Mouse (Mus musculus): ENCODE measurements at regions not wholly inside any gene's neighbourhood (a gene's known extent, or its start where the extent isn't known, plus 50 kb on each side); places are given as distances from the start of the nearest gene placed in this dataset.

GRCm38 (mm10) chr1:128714843-128715242 lies 122.8 kb upstream of the Cxcr4 start:
- no peak for DNase-seq

GRCm38 (mm10) chr1:128712876-128713275 lies 120.8 kb upstream of the Cxcr4 start:
- DNase-seq, result peak; percentile 41

GRCm38 (mm10) chr1:128711121-128711520 lies 119.0 kb upstream of the Cxcr4 start:
- no peak for DNase-seq

GRCm38 (mm10) chr1:128707747-128708146 lies 115.7 kb upstream of the Cxcr4 start:
- no peak for DNase-seq

GRCm38 (mm10) chr1:128706167-128706566 lies 114.1 kb upstream of the Cxcr4 start:
- DNase-seq, result no peak

- peak; percentile 34 for DNase-seq
Observed at GRCm38 (mm10) chr1:128705071-128705503, 113.0 kb upstream of the Cxcr4 start.

GRCm38 (mm10) chr1:128701326-128701725 lies 109.2 kb upstream of the Cxcr4 start:
- no peak for DNase-seq

DNA sequence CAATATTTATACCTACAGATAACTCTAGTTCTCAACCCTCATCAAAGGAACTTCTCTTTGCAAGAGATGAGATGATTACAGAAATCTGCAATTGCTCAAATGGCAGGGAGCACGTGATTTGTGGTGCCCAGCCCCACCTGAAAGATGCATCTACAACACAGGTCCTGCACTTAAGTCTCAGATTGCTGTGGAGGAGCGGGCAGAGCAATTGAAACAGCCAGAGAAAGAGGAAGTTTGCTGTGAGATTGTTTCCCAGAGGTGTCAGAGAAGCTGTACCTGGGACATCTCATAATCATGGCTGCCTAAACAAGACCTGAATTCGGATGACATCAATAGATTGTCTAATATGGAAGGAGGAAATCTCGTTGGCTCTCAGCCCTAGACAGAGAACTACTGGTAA lies 105.9 kb upstream of the Cxcr4 start:
- no peak for DNase-seq

GRCm38 (mm10) chr1:128695936-128696335 lies 103.8 kb upstream of the Cxcr4 start:
- DNase-seq, result peak; percentile 12

GRCm38 (mm10) chr1:128692799-128693198 lies 100.7 kb upstream of the Cxcr4 start:
- no peak for DNase-seq

- no peak for DNase-seq
Observed at GRCm38 (mm10) chr1:128692313-128692712, 100.2 kb upstream of the Cxcr4 start.

DNA sequence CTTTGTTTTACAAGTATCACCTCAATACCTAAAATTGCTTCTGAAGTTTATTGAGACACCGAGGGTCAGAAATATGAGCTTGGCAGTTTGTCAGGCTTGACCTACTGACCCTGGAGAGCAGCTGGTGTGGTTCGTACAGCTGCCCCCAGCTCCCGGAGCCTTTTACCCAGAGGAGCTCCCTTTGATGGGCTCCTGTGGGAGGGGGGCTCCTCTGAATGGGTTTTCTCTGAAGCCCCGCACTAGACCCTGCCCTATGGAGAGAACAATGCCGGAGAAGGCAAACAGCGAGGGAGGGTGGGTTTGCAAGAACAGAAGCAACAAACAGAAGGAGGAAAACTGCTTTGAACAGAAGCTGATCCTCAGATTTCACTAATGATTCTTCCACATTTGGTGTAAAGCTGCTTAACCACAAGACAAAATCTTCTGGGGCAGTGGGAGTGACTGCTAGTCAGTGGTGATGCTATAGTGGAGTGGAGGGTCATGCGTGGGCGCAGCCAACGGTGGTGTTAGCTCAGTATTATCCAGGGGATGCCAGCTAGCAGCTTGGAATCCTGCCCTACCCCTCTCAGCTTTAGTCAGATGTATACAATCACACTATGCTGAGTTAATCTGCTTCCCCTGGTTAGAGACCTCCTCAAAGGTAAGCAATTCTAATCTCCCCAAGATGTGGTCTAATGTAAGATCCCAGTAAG lies 95.3 kb upstream of the Cxcr4 start:
- DNase-seq, result no peak

- no peak for DNase-seq
Observed at GRCm38 (mm10) chr1:128685467-128686137, 93.5 kb upstream of the Cxcr4 start.

DNA sequence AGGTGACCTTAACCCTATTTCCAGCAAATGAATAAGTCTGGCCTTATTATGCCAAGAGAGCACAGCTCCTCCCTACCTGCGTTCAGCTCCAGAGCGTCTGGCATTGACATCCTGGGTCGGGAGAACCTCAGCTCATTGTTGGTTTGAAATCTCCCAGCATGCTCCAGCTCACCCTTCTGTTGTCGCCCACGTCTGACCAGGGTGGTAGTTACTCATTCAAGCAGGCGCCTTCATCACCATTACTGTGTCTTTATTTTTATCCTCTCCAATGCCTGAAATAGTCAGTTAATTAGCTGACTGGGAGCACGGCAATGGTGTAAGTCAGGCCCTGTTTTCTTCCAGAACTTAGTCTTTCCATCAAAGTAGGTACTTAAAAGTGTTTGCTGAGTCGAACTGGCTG lies 90.8 kb upstream of the Cxcr4 start:
- DNase-seq, result no peak

DNA sequence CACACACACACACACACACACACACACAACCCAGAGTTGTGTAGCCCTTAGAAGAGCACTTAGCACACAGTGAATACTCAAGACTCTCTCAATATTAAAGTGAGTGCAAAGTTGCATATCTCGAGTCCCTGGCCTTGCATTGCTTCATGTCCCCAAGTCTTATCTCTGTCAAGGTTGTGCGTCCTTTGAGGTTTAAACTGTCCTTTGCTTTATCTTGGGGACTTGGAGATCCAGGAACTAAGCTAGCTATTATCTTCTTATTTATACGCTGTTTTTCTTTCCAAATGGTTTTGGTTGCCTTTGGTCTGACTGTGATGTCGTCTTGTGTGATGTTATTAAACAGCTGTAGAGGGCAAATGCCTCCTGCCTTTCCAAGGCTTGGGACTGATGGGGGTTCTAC lies 89.2 kb upstream of the Cxcr4 start:
- no peak for DNase-seq

DNA sequence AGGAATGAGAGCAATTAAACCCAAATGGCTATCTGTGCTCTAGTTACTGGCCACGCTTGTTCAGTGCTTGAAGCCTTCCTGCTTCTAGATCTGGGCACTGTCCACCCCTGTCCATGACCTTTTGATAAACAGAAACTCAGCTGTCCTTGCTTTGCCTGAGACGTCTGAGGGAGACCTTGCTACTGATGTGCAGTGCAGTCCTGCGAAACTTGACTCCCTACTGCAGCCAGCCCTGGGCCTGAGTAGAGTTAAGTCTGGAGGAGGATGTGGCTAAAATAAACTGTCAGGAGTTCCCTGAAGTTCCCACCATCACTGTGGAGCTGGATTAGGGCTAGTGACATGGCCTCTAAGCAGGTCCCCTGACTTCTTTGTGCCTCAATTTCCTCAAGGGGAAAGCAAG lies 88.4 kb upstream of the Cxcr4 start:
- no peak for DNase-seq

- DNase-seq, result no peak
Observed at GRCm38 (mm10) chr1:128680012-128680411, 87.9 kb upstream of the Cxcr4 start.

DNA sequence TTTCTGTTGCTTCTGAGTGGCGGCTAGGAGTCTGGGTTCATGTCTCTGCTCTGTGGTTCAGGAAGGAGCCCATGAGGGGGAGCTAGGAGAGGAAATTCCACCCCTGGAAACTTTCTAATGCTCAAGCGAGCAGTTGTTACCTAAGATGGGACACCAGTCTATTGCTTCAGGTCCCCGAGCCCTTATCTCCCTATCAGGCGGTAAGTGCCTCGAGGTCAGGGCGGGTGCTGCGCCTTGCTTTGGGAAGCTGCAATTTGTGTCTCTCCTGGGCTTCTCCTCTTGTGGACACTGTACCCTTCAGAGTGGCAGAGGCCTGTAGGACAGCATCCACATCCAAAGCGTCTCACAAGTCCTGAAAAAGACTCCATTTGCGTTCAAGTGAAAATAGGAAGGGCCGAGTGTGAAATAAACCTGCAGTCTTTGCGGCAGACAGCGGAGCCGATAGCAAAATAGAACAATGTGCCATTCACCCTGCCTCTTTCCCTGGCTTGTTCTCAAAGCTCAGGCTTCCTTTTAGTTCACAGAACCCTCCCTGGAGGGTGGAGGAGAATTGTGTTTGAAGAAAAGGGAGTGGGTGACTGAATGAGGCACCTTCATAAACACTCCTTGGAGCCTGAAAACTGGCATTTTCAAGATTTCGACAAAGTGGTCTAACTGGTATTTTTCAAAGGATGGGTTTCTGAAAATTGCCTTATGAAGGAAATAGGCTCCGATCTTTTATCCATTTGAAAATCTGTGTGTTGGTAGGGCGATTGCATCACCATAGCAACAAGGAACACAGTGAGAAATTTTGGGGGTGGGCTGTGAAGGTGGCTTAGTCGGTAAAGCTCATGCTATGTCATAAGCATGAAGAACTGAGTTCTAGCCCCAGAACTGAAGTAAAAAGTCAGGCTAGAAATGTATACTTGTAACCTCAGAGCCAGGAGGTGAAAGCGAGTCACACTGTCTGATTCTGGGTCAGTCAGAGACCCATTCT lies 87.2 kb upstream of the Cxcr4 start:
- no peak for DNase-seq

- no peak for DNase-seq
Observed at GRCm38 (mm10) chr1:128675538-128675937, 83.4 kb upstream of the Cxcr4 start.

- no peak for DNase-seq
Observed at GRCm38 (mm10) chr1:128672306-128672705, 80.2 kb upstream of the Cxcr4 start.

DNA sequence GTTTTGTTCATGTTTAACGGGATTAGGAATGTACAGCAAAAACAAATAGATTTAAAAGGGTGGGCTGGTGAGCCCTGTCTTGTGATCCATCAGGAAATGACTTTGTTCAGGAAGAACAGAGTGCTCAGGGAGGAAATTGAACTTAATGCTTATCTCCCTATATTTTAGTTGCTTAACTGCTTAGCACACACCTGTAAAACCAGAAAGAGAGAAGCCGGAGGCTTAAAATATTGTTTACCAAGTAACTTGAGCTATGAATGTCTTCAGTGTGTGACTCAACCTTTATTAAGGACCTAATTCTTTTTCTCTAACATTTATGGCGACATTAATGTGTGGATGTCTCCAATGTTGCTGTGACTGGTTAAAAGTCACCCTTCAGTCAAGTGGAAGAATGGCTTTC lies 79.4 kb upstream of the Cxcr4 start:
- DNase-seq, result no peak

DNA sequence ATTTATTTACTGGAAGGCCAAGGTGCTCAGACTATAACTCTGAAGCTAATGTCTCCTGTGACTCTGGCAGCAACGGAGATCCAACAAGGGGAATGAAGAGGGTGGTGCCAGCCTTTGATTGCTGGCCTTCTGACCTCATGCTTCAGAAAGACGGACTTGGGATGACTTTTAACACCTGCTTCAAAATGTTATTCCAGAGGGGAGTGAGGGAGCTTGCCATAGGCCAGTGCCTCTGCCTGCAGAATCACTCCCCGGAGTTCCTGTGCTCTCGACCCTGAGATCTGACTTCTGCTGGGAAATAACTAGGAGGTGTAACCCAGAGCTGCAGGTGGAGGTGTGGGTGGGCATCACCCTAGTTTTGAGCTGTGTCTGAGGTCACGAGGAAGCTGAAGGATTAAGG lies 78.9 kb upstream of the Cxcr4 start:
- DNase-seq, result no peak

DNA sequence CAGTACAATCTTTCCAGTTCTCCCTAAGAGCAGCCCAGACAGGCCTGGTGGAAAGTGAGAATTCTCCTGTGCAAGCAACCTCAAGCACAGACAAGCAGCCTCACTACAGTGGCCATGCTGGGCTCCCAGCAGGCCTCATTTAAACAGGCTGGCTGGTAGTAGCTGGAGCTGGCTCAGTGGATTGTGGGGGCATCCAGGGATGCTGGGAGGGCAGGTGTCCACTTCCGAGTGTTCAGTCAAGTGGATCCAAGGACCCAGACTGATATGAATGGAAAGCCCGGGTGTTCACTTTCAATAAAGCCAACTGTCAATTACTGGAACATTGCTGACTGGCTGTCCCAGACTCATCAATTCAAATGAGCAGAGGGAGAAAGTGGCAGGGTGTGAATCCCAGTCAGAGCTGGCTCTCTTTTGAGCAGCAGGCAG lies 77.2 kb upstream of the Cxcr4 start:
- no peak for DNase-seq

GRCm38 (mm10) chr1:128668718-128669117 lies 76.6 kb upstream of the Cxcr4 start:
- no peak for DNase-seq
